Mouse (Mus musculus) telencephalon, adult 2 months (tissue): Measurements from ENCODE around the gene Zfp131.

Experiments used
- DNase-seq: peaks from one replicate; pipeline ENCODE4 v3.0.0-alpha.2; 2011; ENCODE audit warnings: low read depth, low spot score

The Zfp131 gene

GRCm38 (mm10) chr13:119755141-119755547 lies 35.5 kb downstream of the Zfp131 start:
- no peak for DNase-seq

- no peak for DNase-seq
Measured at GRCm38 (mm10) chr13:119754635-119755020, 36.1 kb downstream of the Zfp131 start.

DNA sequence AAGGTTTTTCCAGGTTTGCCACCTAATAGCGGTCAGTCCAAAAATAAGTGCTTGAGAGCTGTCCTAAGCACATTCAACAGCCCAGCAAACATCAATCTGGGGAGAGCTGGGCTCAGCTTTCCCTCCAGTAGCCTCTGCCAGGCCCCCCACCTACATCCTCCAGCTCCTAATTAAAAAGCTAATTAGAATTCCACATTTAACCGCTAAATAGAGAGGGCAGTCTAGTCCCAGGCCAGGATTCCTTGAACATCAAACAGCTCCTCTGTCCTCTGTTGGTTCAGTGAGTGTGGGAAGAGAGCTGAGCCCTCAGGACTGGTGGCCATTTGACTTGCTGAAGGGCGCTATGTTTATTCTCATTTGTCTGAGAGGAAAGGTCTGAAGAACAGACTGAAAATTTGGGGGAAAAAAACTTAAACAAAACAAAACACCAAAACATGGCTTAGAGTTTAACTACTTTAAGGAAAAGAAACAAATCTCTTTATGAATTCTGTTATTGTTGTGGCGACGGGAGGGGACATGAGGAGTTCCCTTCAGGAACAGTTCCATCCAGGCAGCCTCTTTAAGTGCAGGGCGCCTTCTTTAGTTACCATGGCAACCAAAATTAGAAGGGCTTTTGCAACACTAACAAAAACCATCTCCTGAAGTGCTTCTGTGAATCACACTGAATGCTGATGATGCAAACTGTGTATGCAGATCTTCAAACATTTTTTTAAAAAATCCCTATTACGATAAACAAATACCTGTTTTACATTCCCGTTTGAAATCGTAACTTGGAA lies 36.6 kb downstream of the Zfp131 start:
- DNase-seq = peak; percentile 71

- no peak for DNase-seq
Measured at GRCm38 (mm10) chr13:119746930-119747329, 43.8 kb downstream of the Zfp131 start.

GRCm38 (mm10) chr13:119743470-119743869 lies 47.2 kb downstream of the Zfp131 start:
- no peak for DNase-seq

GRCm38 (mm10) chr13:119742711-119743415 lies 47.8 kb downstream of the Zfp131 start:
- DNase-seq = peak; percentile 47

- no peak for DNase-seq
Measured at GRCm38 (mm10) chr13:119741390-119742237, 49.1 kb downstream of the Zfp131 start.

DNA sequence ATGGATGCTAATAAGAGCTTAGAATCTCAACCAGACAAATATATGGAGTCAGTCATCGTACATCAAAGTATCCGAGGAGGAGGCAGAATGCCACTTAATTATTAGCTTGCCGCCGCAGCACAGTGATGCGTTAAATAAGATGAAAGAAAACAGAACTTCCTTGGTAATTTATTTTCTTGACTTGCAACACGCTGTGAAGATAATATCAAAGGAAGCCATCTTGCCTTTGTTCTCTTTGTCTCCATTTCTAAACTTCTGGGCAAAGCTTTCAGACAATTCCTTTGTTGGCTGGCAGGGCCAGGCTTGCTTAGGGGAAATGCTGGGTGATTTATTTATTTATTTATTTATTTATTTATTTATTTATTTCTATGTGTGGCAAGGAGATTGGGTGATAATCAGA lies 59.2 kb downstream of the Zfp131 start:
- DNase-seq = no peak

DNA sequence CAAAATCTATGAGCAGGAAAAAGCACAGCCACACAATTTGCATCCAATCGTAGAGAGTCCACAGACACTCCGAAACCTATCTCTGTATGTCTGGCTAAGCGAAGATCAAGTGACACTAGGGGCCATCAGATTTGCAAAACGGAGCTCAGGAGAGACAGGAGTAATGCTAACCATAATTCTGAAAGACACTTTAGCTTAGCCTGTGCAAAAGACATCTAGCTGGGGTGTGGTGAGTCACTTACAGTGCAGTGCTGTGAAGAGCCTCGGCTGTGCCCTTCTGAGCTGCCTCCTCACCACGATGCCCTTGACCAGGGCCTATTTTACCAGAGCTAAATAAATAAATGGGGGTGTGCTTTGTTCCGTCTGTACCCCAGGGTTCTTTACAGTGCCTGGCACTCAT lies 61.3 kb downstream of the Zfp131 start:
- DNase-seq = no peak

DNA sequence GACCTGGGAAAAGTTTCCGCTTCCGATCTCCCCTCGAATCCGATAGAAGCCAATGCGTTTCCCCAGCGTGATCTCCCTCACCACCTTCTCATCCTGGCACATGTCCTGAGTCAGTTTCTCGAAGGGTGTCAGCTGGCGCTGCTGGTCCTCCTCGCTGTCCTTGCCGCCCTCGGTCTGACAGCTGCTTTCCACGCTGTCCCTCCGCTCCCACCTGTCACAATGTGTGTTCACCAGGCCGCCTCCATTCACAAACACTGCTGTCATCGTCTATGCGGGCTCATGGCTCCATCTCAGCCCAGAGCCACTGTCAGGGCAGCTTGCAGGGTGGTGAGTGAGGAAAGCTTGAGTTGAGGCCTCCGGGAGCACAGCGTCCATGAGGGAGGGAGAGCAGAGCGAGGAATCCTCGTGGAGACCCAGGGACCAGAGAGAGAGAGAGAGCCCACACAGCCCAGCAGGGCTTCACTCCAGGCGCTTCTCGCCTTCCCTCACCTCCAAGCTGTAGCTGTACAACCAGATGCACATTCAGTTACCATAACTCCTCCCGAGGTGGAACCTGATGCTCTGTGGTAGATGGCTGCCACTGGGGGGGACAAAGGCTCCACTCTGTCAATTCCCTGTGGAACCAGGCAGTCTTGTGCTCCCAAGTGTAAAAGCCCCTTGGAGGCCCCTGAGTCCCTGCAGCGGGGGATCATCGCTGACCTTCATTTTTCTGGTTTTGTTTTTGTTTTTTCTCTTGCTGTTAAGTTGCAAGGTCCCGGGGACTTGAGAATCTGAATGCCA lies 62.9 kb downstream of the Zfp131 start:
- no peak for DNase-seq

GRCm38 (mm10) chr13:119724541-119724940 lies 66.1 kb downstream of the Zfp131 start:
- DNase-seq = no peak

DNA sequence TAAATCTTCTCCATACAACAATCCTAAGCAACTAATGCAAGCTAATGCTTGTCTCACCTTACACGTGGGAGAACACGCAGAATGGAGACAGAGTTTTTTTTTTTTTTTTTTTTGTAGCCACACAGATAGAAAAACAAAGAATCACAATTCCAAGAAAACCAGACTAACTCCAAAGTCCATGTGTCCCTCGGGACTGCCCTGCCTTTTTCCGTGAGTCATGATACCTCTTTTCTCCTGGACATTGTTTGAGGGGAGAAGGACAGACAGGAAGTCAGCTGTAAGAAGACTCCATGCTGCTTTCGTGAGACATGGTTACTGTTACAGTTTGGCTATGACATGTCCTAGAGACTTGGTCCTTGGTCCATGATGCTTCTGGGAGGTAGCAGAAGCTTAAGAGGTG lies 67.3 kb downstream of the Zfp131 start:
- no peak for DNase-seq

DNA sequence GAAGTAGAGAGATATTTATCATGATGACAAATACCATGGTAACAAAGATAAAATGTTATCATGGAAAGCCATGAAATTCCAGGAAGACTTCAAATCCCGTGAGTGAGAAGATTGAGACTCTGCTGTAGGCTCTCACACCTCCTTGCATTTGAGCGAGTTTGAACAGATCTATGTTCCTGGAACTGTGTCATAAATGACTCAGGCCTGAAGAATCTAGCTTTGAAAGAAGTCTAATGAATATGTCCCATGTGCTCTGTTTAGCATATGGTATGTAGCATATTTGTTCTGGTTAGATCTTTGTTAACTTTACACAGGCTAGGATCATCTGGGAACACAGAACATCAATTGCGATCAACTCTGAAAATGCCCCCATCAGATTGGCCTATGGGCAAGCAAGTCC lies 68.2 kb downstream of the Zfp131 start:
- no peak for DNase-seq

- no peak for DNase-seq
Measured at GRCm38 (mm10) chr13:119716105-119716504, 74.6 kb downstream of the Zfp131 start.
